Mouse (Mus musculus) hindbrain, embryonic 16.5 days (tissue): ENCODE measurements around the gene Gm13305. TPM values are rescaled to one million over a fixed set of nuclear protein-coding genes. Genes with fewer than 3 reads are reported as not detected.

Experiments used
- polyA plus RNA-seq: library from polyadenylated mRNA; unstranded; fragments of >200 nt; fragmentation: Nextera tagmentation; extraction: Ambion mirVana; gene quantifications from 2 replicates; pipeline ENCODE4 v1.2.1, GENCODE M21; 2015

Gm13305 gene
- polyA plus RNA-seq, 1 experiment from 2014 or later, result not detected

Other genes with a start within 250 kb of the Gm13305 start
- 12.1 and 13.6 TPM in 2 replicates for gene Gm20878, start 227.0 kb downstream of the Gm13305 start, polyA plus RNA-seq
- 1.9 and 2.0 TPM in 2 replicates for gene Fam205a4, start 202.5 kb downstream of the Gm13305 start, polyA plus RNA-seq
- gene Gm21093, start 133.9 kb downstream of the Gm13305 start, polyA plus RNA-seq, result 0.28 and 0.74 TPM in 2 replicates
- gene Gm3893, start 77.4 kb downstream of the Gm13305 start, polyA plus RNA-seq, result not detected in 2 replicates
- gene Gm13304, start 53.8 kb downstream of the Gm13305 start, polyA plus RNA-seq, result not detected in 2 replicates
- gene Gm13306, start 15.2 kb downstream of the Gm13305 start, polyA plus RNA-seq, result 3.1 and 5.3 TPM in 2 replicates
- gene Gm10600, start 72.0 kb upstream of the Gm13305 start, polyA plus RNA-seq, result not detected in 2 replicates
- not detected in 2 replicates for gene Ccl21b, start 87.2 kb upstream of the Gm13305 start, polyA plus RNA-seq
- not detected in 2 replicates for gene Gm21953, start 125.7 kb upstream of the Gm13305 start, polyA plus RNA-seq
- gene Fam205a3, start 149.7 kb upstream of the Gm13305 start, polyA plus RNA-seq, result not detected in 2 replicates